Mouse (Mus musculus) spleen, postnatal 10 days (tissue): ENCODE measurements around the gene Slco4a1.

ENCODE experiments used
- DNase-seq, 2 experiments: peaks; one replicate each; pipeline ENCODE4 v3.0.0; 2021 to 2022; ENCODE audit warnings: low spot score in 2 of 2

Slco4a1 gene

GRCm38 (mm10) chr2:180455723-180456698 is at the start of gene Slco4a1:
Slco4a1 (plus strand) TSS chr2:180456245.
- DNase-seq, result peak; percentile 65 to 87

DNA sequence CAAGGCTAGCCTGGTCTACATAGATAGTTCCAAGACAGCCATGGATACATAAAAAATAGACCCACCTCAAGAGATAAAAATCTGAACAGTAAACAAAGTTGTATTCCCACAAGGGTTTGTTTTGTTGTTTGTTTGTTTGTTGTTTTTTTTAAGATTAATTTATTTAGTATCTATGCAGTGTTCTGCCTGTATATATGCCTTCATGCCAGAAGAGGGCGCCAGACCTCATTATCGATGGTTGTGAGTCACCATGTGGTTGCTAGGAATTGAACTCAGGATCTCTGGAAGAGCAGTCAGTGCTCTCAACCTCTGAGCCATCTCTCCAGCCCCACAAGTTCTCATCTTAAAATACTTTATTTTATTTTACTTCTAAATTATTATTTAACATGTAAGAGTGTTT is 47.6 kb upstream of the Slco4a1 start:
- no peak for DNase-seq

- DNase-seq, result no peak
Observed at GRCm38 (mm10) chr2:180410432-180410831, 45.6 kb upstream of the Slco4a1 start.

- DNase-seq, result no peak
Observed at GRCm38 (mm10) chr2:180411013-180411412, 45.0 kb upstream of the Slco4a1 start.

- DNase-seq, result no peak
Observed at GRCm38 (mm10) chr2:180415627-180416026, 40.4 kb upstream of the Slco4a1 start.

- DNase-seq, result no peak
Observed at GRCm38 (mm10) chr2:180417731-180418130, 38.3 kb upstream of the Slco4a1 start.

DNA sequence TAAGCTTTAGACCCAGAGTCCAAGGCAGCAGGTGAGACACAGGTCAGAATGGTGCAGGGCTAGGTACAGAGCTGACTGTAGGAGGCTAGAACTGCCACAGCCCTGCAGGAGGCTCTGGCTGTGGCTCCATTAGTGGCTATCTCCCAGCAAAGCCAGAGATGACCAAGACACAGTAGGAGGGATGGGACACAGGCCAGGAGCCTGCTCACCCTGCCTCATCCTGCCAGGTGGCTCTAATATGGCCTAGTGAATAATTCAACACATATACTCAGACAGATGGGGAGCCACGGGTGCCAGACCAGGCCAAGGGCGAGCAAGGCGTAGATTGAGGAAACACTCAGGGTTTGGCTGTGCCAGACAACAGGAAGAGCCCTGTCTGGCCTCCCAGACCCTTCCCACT is 35.4 kb upstream of the Slco4a1 start:
- no peak for DNase-seq

DNA sequence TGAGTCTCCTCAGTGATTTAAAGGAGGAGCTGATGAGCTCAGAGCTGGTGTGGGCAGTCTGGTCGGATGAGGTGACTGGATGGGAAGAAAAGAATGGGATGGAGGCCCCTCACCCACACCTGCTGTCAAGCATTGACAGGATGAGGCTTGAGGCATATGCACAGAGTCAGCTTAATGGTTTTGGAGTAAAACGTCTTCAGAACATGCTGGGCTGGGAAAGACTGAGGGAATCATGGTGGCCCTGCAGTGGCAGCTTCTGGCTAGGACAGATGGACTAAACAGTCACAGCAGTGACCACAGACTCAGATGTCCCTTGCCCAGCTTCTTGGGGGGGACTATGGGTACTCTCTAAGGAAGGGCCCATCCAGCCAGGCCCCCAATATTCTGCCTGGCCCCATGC is 30.9 kb upstream of the Slco4a1 start:
- no peak for DNase-seq

GRCm38 (mm10) chr2:180427073-180427472 is 29.0 kb upstream of the Slco4a1 start:
- DNase-seq, result no peak

DNA sequence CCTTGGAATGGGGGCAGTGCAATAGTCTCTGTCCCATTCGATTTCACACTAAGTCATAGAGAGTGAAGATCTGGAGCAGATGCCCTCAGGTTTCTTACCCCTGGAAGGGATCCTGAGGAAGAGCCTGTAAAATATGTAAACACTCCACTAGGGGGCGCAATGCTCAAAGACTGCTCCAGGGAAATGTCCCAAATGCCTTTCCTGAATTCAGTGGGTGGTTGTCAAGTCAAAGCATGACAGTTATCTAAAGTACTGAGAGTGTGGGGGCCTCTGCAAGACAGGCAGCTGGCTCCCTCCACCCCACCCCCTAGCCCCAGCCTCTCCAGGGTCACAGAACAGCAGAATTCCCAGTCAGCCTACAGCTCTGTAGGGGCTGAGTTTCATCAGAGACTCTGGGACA is 27.7 kb upstream of the Slco4a1 start:
- no peak for DNase-seq

DNA sequence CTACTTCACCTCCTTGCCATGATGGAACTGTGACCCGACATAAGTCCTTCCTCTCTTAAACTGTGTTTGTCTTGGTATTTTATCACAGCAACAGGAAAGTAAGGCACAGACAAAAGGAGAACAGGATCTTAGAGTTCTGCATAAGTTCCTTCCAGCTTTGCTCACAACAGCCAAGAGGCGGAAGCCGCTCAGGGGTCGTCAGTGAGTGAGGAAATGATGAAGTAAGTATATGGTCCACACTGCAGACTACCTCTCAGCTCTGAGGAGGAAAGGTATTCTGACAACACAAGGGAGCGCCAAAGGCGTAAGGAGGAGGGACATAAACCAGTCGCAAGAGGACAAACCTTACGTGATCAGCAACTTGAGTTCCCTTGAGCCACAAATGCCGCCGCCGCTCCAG is 25.4 kb upstream of the Slco4a1 start:
- DNase-seq, result no peak

DNA sequence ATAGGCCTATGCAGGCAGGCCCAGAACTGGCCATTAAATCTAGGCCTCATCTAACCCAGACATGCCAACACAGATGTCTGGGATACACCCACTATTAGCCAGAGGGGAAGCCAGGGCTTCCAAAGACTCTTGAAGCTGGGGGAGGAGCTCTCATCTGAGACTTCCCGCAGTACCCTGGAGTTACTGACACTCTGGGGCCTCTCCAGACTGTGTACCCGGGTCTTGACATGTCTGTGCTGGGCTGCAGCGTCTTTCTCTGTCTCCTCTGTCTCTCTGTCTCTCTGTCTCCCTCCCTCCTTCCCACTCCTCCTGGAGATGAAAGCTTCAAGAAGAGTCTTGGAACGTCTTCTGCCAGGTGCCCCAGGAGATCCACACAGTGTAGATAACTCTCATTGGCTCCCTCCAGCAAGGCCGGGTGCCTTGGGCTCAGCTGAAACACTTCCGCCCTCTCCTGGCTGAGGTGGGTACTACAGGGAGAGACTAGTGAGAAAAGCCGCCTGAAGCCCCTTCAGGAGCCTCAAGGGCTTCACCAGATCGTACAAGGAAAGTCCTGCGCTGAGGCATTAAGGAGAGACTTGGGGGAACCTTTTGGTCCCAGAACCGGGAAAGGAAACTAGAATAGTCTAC is 23.9 kb upstream of the Slco4a1 start:
- peak; percentile 71 to 89 for DNase-seq

DNA sequence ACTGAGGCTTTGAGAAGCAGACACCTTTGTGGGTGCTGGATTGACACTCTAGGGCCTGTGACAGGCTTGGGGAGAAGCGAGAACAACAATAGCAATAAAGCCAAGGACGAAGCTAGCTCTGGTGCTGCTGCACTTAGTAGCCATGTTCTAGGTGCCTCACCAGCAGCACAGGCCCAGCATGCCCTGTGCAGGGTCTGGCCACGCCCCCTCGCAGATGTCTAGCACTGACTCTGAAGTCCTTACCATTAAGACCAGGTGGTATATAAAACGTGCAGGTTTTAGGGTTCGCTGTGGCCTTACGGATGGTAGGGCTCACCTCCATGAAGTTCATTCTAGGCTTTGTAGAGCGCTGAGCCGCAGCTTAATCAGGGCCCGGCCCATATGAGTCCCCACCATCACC is 23.3 kb upstream of the Slco4a1 start:
- no peak for DNase-seq

DNA sequence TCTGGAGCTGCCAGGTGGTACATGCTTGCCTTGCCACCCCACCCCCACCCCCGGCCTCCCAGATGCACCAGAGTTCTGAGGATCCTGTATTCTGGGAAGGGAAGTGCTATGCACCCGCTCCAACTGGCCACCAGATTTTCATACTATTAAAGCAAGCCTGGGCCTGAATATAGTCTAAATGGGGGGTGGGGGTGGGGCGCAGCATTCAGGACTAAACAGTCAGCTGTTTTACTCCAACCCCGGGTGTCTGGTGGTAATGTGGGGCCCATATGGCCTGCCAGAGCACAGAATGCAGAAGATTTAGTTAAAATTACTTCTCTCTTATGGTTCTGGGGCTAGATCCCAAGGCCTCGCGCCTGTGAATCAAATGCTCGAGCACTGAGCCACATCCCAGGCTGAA is 22.7 kb upstream of the Slco4a1 start:
- no peak for DNase-seq

- DNase-seq, result no peak
Observed at GRCm38 (mm10) chr2:180435341-180435926, 20.6 kb upstream of the Slco4a1 start.

DNA sequence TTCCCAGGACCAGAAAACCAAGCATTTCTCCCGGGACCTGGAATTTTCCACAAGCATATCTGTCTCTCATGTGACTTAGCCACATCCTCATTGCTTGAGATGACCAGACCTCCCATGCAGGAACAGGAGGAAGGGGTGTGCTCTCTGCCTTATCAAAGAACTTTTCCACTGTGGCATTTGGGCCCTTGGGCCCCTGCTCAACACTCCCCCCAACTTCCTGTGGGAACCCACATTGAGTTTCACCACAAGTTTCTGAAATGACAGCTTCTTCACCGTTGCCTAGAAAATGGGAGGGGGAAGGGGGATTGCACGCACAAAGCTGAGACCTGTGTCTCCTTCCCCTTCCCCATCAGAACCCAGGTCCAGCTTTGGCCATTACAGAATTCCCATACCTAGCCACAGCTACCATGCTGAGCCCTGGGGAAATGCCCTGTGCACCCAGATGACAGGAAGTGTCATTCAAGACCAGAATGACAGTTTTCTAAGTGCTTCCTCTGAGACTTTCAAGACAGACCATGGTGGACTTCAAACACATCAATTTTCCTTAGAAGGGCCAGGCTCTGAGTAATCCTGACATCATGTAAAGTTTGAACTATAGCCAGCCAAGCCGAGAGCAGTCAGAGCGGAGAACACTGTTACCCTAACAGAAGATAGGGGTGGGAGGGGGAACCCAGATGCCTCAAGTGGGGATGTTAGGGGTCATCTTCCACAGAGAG is 18.7 kb upstream of the Slco4a1 start:
- DNase-seq, result no peak

GRCm38 (mm10) chr2:180439791-180440190 is 16.3 kb upstream of the Slco4a1 start:
- no peak for DNase-seq

DNA sequence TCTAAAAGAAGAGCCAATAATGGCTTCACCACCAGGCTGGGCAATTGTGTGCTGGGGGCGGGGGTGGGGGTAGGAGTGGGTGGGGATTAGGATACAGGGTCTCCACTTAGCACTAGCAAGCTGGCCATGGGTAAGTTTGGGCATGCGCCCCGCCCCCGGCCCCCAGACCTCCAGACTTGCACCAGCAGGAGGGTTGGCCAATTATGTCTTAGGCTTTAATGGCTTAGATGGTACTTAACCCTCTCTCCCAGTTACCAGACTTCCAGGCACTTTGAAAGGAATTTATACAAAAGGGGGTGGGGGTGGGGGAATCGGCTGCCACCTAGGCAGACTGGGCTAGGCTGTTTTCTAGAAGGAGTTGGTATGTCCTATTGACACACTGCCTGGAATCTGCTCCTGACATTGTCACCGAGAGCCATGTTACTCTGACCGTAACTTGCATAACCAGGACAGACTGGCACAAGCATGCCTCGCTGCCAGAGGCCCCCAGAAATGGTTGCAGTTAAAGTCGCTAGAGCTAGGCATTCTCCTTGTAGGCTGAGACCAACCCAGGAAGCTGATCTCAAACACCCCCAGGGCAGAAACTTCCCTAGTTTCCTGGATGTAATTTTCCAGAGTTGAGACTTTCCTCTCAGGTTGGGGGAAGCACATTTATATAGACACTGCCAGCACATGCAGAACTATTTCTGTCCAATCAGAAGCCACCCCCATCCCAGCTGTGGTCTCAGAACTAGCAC is 15.3 kb upstream of the Slco4a1 start:
- DNase-seq, result no peak

DNA sequence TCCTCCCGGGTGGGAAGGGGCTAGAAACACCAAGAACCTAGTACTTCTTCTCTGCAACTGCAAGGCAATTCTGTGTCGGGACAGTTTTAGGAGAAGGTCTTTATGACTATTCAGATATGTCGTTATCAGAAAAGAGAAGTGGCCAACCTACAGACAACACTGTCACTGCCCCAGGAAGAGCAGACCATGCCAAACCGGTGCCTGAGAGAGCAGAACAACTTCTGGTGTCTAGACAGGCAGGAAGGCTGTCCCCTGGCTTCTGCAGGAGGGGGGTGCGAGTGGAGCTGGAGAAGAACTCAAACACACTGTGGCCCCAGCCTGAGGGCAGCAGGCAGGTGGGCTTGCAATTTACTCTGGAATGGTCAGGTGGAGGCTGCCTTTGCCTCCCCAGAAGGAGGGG is 14.0 kb upstream of the Slco4a1 start:
- DNase-seq, result no peak

GRCm38 (mm10) chr2:180443861-180444260 is 12.2 kb upstream of the Slco4a1 start:
- DNase-seq, result no peak
